Mouse (Mus musculus) neural tube, embryonic 14.5 days (tissue): ENCODE measurements around the gene Tanc2. TPM values are rescaled to one million over a fixed set of nuclear protein-coding genes. Genes with fewer than 3 reads are reported as not detected.
A peak's percentile ranks its signal among the peaks of the same experiment; 100 is the strongest.

ENCODE experiments used
- ATAC-seq: fragments of 200-750 bp; cut with Nextera tagmentation; 2 replicates; pipeline ENCODE4 v1.8.0; 2017; ENCODE audit warnings: low read depth, mild to moderate bottlenecking, moderate TSS enrichment, moderate library complexity
- H3K27ac ChIP-seq: fragments of 300-500 bp; sonication (generic); 2 replicates; pipeline ENCODE4 v1.5.1; 2014; ENCODE audit warnings: low read depth, mild to moderate bottlenecking, control low read depth, low read length, moderate library complexity, mixed read lengths
- H3K27me3 ChIP-seq: fragments of 300-500 bp; sonication (generic); 2 replicates; pipeline ENCODE4 v1.6.1; 2014; ENCODE audit warnings: low read length; ENCODE audit not compliant: control insufficient read depth, insufficient read depth
- H3K36me3 ChIP-seq: fragments of 300-500 bp; sonication (generic); 2 replicates; pipeline ENCODE4 v1.6.1; 2014; ENCODE audit warnings: low read length, mixed read lengths; ENCODE audit not compliant: control insufficient read depth, insufficient read depth
- H3K4me1 ChIP-seq: fragments of 300-500 bp; sonication (generic); 2 replicates; pipeline ENCODE4 v1.6.1; 2014; ENCODE audit warnings: low read length; ENCODE audit not compliant: control insufficient read depth, insufficient read depth
- H3K4me2 ChIP-seq: fragments of 300-500 bp; sonication (generic); 2 replicates; pipeline ENCODE4 v1.6.1; 2014; ENCODE audit warnings: mild to moderate bottlenecking, low read depth, low read length, control low read depth
- H3K4me3 ChIP-seq: fragments of 300-500 bp; sonication (generic); 2 replicates; pipeline ENCODE4 v1.5.1; 2014; ENCODE audit warnings: low read depth, low read length, control low read depth, mixed read lengths
- H3K9ac ChIP-seq: fragments of 300-500 bp; sonication (generic); replicated peaks from 2 replicates; pipeline ENCODE4 v1.6.1; 2014; ENCODE audit warnings: low read depth, mild to moderate bottlenecking, control low read depth, low read length, mixed read lengths
- H3K9me3 ChIP-seq: fragments of 300-500 bp; sonication (generic); 2 replicates; pipeline ENCODE4 v1.6.1; 2016; ENCODE audit warnings: low read length; ENCODE audit not compliant: control insufficient read depth
- WGBS: fragments of 180-500 bp; shearing (Covaris S2); extraction: QIAGEN DNeasy Blood & Tissue Kit; methylation state at CpG from one replicate; pipeline ENCODE4 v1.1.7; 2014; 5-methylcytosine and 5-hydroxymethylcytosine counted together
- polyA plus RNA-seq: library from polyadenylated mRNA; unstranded; fragments of >200 nt; fragmentation: Nextera tagmentation; extraction: Ambion mirVana; gene quantifications from 2 replicates; pipeline ENCODE4 v1.2.1, GENCODE M21; 2014

Tanc2 gene
- polyA plus RNA-seq, 1 experiment from 2014 or later = 77.0 TPM

DNA sequence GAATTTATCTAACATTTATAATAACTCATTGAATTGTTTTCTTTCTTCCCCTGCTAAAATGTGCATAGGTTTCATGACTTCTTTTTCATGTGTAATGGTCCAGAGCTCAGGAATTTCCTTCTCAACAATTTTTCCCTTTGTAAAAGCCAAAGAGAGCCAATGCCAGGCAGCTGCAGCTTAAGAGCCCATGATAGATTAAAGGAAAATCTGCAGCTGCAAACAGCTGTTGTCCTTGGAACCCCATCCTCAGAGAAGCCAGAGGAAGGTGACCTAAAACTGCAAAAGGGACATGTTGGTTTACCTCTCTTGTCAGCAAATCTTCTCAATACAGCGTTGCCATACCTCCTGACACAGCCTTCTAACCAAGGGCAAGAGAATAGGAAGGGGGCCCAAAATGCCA lies 313.2 kb downstream of the Tanc2 start:
- H3K9me3 ChIP-seq = no peaks in the 10 kb centered on the region
- H3K27ac ChIP-seq = no peak overlapping the region
- ATAC-seq = no peak
- H3K27me3 ChIP-seq = no peaks in the 10 kb centered on the region
- WGBS = 88% methylated on average over 1 of the region's 1 CpGs
- no peaks in the 10 kb centered on the region for H3K4me1 ChIP-seq
- no peak overlapping the region for H3K4me3 ChIP-seq
- H3K4me2 ChIP-seq = no peak overlapping the region
- peaks cover 24% of the 10 kb centered on the region; the same call in 1 of the 2 replicates for H3K36me3 ChIP-seq
- no peak overlapping the region for H3K9ac ChIP-seq

DNA sequence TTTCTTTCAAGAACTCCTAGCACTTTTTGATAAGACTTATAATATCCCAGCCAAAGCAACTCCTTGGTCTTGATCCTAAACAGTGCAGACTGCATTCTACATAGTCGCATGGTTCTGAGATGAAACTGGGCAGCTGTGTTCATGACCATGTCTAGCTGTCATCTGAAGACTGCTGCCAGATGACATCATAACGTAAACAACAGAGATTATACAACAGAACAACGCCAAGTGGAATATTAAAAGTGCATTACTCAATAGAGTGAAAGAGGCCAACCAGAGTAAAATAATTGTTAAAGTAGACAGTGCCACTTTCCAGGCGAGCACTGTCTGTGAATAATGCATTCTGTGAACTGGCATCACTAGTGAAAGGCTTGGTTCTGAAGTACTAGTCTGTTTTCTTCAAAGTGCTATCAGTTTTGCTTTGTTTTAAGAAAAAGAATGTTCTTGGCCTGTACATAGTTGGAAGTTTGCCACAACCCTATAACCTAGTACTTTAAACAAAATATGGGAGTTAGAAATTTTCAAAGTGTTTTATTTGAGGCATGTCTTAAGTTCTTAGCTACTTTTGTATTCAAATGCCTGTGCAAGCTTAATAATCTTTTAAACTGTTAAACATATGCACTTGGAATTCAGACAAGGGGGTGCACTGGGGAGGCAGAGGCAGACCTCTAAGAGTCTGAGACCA lies 315.9 kb downstream of the Tanc2 start:
- Histone ChIP-seq H3K4me2 (no peak overlapping the region), H3K4me3 (no peak overlapping the region), H3K36me3 (peaks cover 21% of the 10 kb centered on the region; the same call in 1 of the 2 replicates), H3K9me3 (no peaks in the 10 kb centered on the region), H3K4me1 (no peaks in the 10 kb centered on the region), H3K27me3 (no peaks in the 10 kb centered on the region), H3K27ac (no peak overlapping the region), H3K9ac (no peak overlapping the region)
- no peak for ATAC-seq
- 74% methylated on average over 4 of the region's 4 CpGs for WGBS

- ATAC-seq = no peak
- WGBS = 77% methylated on average over 1 of the region's 1 CpGs
These were observed 317.6 kb downstream of the Tanc2 start for GRCm38 (mm10) chr11:105907381-105907780.

GRCm38 (mm10) chr11:105908926-105909325 lies 319.1 kb downstream of the Tanc2 start:
- Histone ChIP-seq H3K27me3 (no peaks in the 10 kb centered on the region), H3K4me1 (no peaks in the 10 kb centered on the region), H3K9ac (no peak overlapping the region), H3K4me2 (no peak overlapping the region), H3K36me3 (peaks cover 20% of the 10 kb centered on the region; the same call in 1 of the 2 replicates), H3K27ac (no peak overlapping the region), H3K9me3 (no peaks in the 10 kb centered on the region), H3K4me3 (no peak overlapping the region)
- ATAC-seq = no peak
- WGBS = 78% methylated on average over 8 of the region's 8 CpGs

More at GRCm38 (mm10) chr11:105907381-105907780, 317.6 kb downstream of the Tanc2 start:
- H3K27me3 ChIP-seq = no peaks in the 10 kb centered on the region
- H3K4me2 ChIP-seq = no peak overlapping the region
- no peak overlapping the region for H3K27ac ChIP-seq
- no peak overlapping the region for H3K4me3 ChIP-seq
- no peaks in the 10 kb centered on the region for H3K9me3 ChIP-seq
- no peak overlapping the region for H3K9ac ChIP-seq
- H3K36me3 ChIP-seq = peaks cover 14% of the 10 kb centered on the region; the same call in 1 of the 2 replicates
- H3K4me1 ChIP-seq = no peaks in the 10 kb centered on the region

- Histone ChIP-seq H3K9ac (no peak overlapping the region), H3K27me3 (no peaks in the 10 kb centered on the region), H3K9me3 (no peaks in the 10 kb centered on the region), H3K4me3 (no peak overlapping the region), H3K4me2 (no peak overlapping the region), H3K27ac (no peak overlapping the region), H3K4me1 (no peaks in the 10 kb centered on the region), H3K36me3 (peaks cover 25% of the 10 kb centered on the region; the same call in 1 of the 2 replicates)
- ATAC-seq = no peak
- 18% methylated on average over 2 of the region's 2 CpGs for WGBS
These were observed 319.8 kb downstream of the Tanc2 start for GRCm38 (mm10) chr11:105909617-105910016.

DNA sequence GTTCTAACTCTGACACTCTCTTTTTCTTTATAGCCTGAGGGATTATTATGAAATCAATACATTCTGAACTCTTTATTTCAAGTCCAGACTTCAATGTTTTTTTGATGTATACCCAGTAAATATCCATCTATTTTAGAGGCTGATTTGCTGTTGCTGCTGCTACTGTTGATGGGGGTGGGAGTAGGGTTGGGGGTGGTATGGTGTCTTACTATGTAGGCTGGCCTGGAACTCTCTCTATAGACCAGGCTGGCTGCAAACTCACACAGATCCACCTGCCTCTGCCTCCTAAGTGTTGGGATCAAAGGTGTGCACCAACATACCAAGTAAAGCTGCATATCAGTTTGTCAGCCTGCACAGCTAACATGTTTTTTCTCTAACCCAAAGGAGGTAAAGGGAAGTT lies 321.4 kb downstream of the Tanc2 start:
- H3K27ac ChIP-seq = no peak overlapping the region

GRCm38 (mm10) chr11:105911592-105912375 lies 322.0 kb downstream of the Tanc2 start:
- peaks cover 32% of the 10 kb centered on the region; the same call in 1 of the 2 replicates for H3K36me3 ChIP-seq
- H3K4me3 ChIP-seq = no peak overlapping the region
- no peaks in the 10 kb centered on the region for H3K27me3 ChIP-seq
- ATAC-seq = peak; percentile 54; the same call in 1 of the 2 replicates
- 35% methylated on average over 4 of the region's 4 CpGs for WGBS
- no peak overlapping the region for H3K27ac ChIP-seq
- H3K9ac ChIP-seq = no peak overlapping the region
- no peak overlapping the region for H3K4me2 ChIP-seq
- H3K4me1 ChIP-seq = no peaks in the 10 kb centered on the region
- H3K9me3 ChIP-seq = no peaks in the 10 kb centered on the region

More for the DNA sequence above, 321.4 kb downstream of the Tanc2 start:
- 0 out of 2 replicates have a peak, but pooled peaks have one; percentile 34 for ATAC-seq
- Histone ChIP-seq H3K4me2 (no peak overlapping the region), H3K27me3 (no peaks in the 10 kb centered on the region), H3K4me3 (no peak overlapping the region), H3K9me3 (no peaks in the 10 kb centered on the region), H3K9ac (no peak overlapping the region), H3K4me1 (no peaks in the 10 kb centered on the region), H3K36me3 (peaks cover 25% of the 10 kb centered on the region; the same call in 1 of the 2 replicates)

DNA sequence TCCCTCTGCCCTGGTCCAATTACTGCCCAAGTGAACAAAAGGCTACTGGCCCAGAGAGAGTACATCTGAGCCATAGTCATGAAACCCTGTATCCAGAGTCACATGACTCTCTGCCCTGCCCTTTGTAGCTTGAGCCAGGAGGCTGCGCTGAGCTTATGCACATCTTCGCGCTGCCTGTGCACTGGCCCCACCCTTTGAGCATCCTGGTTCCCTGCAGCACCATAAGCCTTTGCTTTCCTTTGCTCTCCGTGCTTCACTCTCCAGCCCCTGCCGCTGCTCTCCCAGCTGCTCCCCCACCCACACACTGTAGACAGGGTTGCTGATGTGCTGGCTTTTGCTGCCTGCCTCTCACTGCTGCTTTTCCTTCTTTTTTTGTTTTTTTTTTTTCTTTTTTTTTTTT lies 323.8 kb downstream of the Tanc2 start:
- WGBS = 60% methylated on average over 5 of the region's 5 CpGs
- no peak overlapping the region for H3K27ac ChIP-seq

More for the DNA sequence above, 323.8 kb downstream of the Tanc2 start:
- H3K4me3 ChIP-seq = no peak overlapping the region
- no peak for ATAC-seq
- no peaks in the 10 kb centered on the region for H3K27me3 ChIP-seq
- H3K4me1 ChIP-seq = no peaks in the 10 kb centered on the region
- peaks cover 36% of the 10 kb centered on the region; the same call in 1 of the 2 replicates for H3K36me3 ChIP-seq
- no peaks in the 10 kb centered on the region for H3K9me3 ChIP-seq
- H3K4me2 ChIP-seq = no peak overlapping the region
- no peak overlapping the region for H3K9ac ChIP-seq
